Mouse (Mus musculus) midbrain, postnatal 0 days (tissue): ENCODE results near the gene Gm43720. TPM values are rescaled to one million over a fixed set of nuclear protein-coding genes. Genes with fewer than 3 reads are reported as not detected.

Experiments
- ATAC-seq: fragments of 200-750 bp; cut with Nextera tagmentation; 2 replicates; pipeline ENCODE4 v1.8.0; 2017; ENCODE audit warnings: moderate number of reproducible peaks, mild to moderate bottlenecking, moderate TSS enrichment, moderate library complexity; ENCODE audit not compliant: low FRiP score
- DNase-seq: peaks from one replicate; pipeline ENCODE4 v3.0.0-alpha.2; 2015; ENCODE audit warnings: low spot score
- H3K27ac ChIP-seq: fragments of 300-500 bp; sonication (generic); 2 replicates; pipeline ENCODE4 v1.5.1; 2014; ENCODE audit warnings: low read depth, mild to moderate bottlenecking, low read length, mixed read lengths
- H3K27me3 ChIP-seq: fragments of 300-500 bp; sonication (generic); 2 replicates; pipeline ENCODE4 v1.6.1; 2014; ENCODE audit warnings: low read length, control low read depth, mixed read lengths; ENCODE audit not compliant: insufficient read depth
- H3K36me3 ChIP-seq: fragments of 300-500 bp; sonication (generic); 2 replicates; pipeline ENCODE4 v1.6.1; 2014; ENCODE audit warnings: low read length, control low read depth, mixed read lengths; ENCODE audit not compliant: insufficient read depth
- H3K4me1 ChIP-seq: fragments of 300-500 bp; sonication (generic); 2 replicates; pipeline ENCODE4 v1.6.1; 2014; ENCODE audit warnings: mild to moderate bottlenecking, control low read depth, antibody characterized with exemption, low read length, mixed read lengths; ENCODE audit not compliant: insufficient read depth
- H3K4me2 ChIP-seq: fragments of 300-500 bp; sonication (generic); 2 replicates; pipeline ENCODE4 v1.6.1; 2014; ENCODE audit warnings: low read depth, mild to moderate bottlenecking, low read length, mixed read lengths; ENCODE audit not compliant: poor library complexity, severe bottlenecking
- H3K4me3 ChIP-seq: fragments of 300-500 bp; sonication (generic); 2 replicates; pipeline ENCODE4 v1.5.1; 2014; ENCODE audit warnings: low read depth, mild to moderate bottlenecking, low read length, moderate library complexity
- H3K9ac ChIP-seq: fragments of 300-500 bp; sonication (generic); replicated peaks from 2 replicates; pipeline ENCODE4 v1.6.1; 2014; ENCODE audit warnings: mild to moderate bottlenecking, low read length, moderate library complexity, mixed read lengths; ENCODE audit not compliant: poor library complexity, severe bottlenecking
- H3K9me3 ChIP-seq: fragments of 300-500 bp; sonication (generic); 2 replicates; pipeline ENCODE4 v1.6.1; 2016; ENCODE audit warnings: low read length, control low read depth
- CTCF ChIP-seq: IDR thresholded peaks from 2 replicates; pipeline ENCODE4 v1.5.1; 2016; ENCODE audit warnings: antibody characterized with exemption, mild to moderate bottlenecking
- WGBS: fragments of 180-500 bp; shearing (Covaris S2); extraction: QIAGEN DNeasy Blood & Tissue Kit; methylation state at CpG from one replicate; pipeline ENCODE4 v1.1.7; 2014; 5-methylcytosine and 5-hydroxymethylcytosine counted together
- polyA plus RNA-seq: library from polyadenylated mRNA; unstranded; fragments of >200 nt; fragmentation: Nextera tagmentation; extraction: Ambion mirVana; gene quantifications from 2 replicates; pipeline ENCODE4 v1.2.1, GENCODE M21; 2015
- total RNA-seq: library from RNA; depleted of rRNA; stranded (reverse); fragments of >200 nt; gene quantifications from 2 replicates; pipeline ENCODE4 v1.2.3, GENCODE M21; 2014

Gm43720 gene
- total and polyA plus RNA-seq, 2 experiments from 2014 or later: 0.11 TPM; not detected in 1

- Histone ChIP-seq H3K4me1 (no peaks in the 10 kb centered on the region), H3K4me2 (no peak overlapping the region), H3K4me3 (no peak overlapping the region), H3K36me3 (no peaks in the 10 kb centered on the region), H3K9ac (no peak overlapping the region), H3K27ac (no peak overlapping the region), H3K27me3 (no peaks in the 10 kb centered on the region), H3K9me3 (no peaks in the 10 kb centered on the region)
- ATAC-seq (no peak), DNase-seq (no peak)
- TF ChIP-seq CTCF: 0 out of 2 replicates have a peak, but pooled peaks have one; percentile 14
- WGBS: 64% methylated on average over 1 of the region's 1 CpGs
Observed at GRCm38 (mm10) chr5:138283540-138283939, 3.8 kb upstream of the Gm43720 start.

- no peak for TF ChIP-seq CTCF
- no peak overlapping the region for H3K4me2 ChIP-seq
- WGBS: 91% methylated on average over 2 of the region's 2 CpGs
Observed at GRCm38 (mm10) chr5:138281798-138282197, 2.0 kb upstream of the Gm43720 start.

GRCm38 (mm10) chr5:138280829-138281228, 1.1 kb upstream of the Gm43720 start:
- Histone ChIP-seq H3K27me3 (no peaks in the 10 kb centered on the region), H3K27ac (no peak overlapping the region), H3K4me1 (no peaks in the 10 kb centered on the region; the same call in 1 of the 2 replicates), H3K9me3 (no peaks in the 10 kb centered on the region), H3K36me3 (no peaks in the 10 kb centered on the region; the same call in 1 of the 2 replicates), H3K4me2 (peak overlapping the region; percentile 66), H3K4me3 (peak overlapping the region; percentile 58; the same call in 1 of the 2 replicates), H3K9ac (no peak overlapping the region)
- ATAC-seq: no peak
- TF ChIP-seq CTCF: no peak
- no peak for DNase-seq
- 95% methylated on average over 15 of the region's 15 CpGs for WGBS

More at GRCm38 (mm10) chr5:138281798-138282197, 2.0 kb upstream of the Gm43720 start:
- Histone ChIP-seq H3K9me3 (no peaks in the 10 kb centered on the region), H3K36me3 (no peaks in the 10 kb centered on the region; the same call in 1 of the 2 replicates), H3K4me3 (no peak overlapping the region), H3K27ac (no peak overlapping the region), H3K9ac (no peak overlapping the region), H3K4me1 (no peaks in the 10 kb centered on the region), H3K27me3 (no peaks in the 10 kb centered on the region)
- ATAC-seq: no peak
- no peak for DNase-seq

GRCm38 (mm10) chr5:138280425-138280768, 639 bp upstream of the Gm43720 start:
- DNase-seq (no peak), ATAC-seq (no peak)
- peak overlapping the region; percentile 58 for H3K4me3 ChIP-seq
- H3K9me3 ChIP-seq: no peaks in the 10 kb centered on the region
- no peaks in the 10 kb centered on the region; the same call in 1 of the 2 replicates for H3K4me1 ChIP-seq
- TF ChIP-seq CTCF: no peak
- no peak overlapping the region for H3K9ac ChIP-seq
- H3K27ac ChIP-seq: no peak overlapping the region
- no peaks in the 10 kb centered on the region; the same call in 1 of the 2 replicates for H3K36me3 ChIP-seq
- no peaks in the 10 kb centered on the region for H3K27me3 ChIP-seq
- 24% methylated on average over 26 of the region's 26 CpGs for WGBS
- peak overlapping the region; percentile 66 for H3K4me2 ChIP-seq

DNA sequence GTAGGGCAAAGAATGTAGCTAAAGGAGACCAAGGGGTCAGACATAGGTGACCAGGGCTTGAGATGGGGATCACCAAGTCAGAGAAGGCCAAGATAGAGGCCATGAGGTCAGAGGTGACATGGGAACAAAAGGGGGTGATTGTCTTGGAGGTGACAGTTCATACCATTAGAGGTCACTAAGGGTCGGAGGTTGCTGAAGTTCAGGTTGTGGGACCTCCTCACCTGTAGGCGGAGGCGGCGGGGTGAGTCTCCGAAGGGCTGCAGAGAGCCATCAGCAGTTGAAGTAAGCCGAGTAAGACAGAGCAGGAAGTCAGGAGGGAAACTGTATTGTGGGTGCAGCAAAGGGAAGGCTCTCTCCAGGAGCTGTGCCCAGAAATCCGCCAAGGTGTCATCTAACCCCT, 1.8 kb downstream of the Gm43720 start:
- Histone ChIP-seq H3K4me1 (no peaks in the 10 kb centered on the region; the same call in 1 of the 2 replicates), H3K27ac (no peak overlapping the region), H3K27me3 (no peaks in the 10 kb centered on the region), H3K9ac (no peak overlapping the region), H3K36me3 (peaks cover 4% of the 10 kb centered on the region), H3K9me3 (no peaks in the 10 kb centered on the region), H3K4me2 (peak overlapping the region; percentile 66; the same call in 1 of the 2 replicates), H3K4me3 (no peak overlapping the region; the same call in 1 of the 2 replicates)
- DNase-seq: no peak
- no peak for TF ChIP-seq CTCF
- WGBS: 88% methylated on average over 7 of the region's 7 CpGs
- ATAC-seq: no peak

GRCm38 (mm10) chr5:138275216-138276050, 4.3 kb downstream of the Gm43720 start:
- Histone ChIP-seq H3K9me3 (no peaks in the 10 kb centered on the region), H3K9ac (peak overlapping the region; percentile 51), H3K4me3 (peak overlapping the region; percentile 25), H3K36me3 (peaks cover 4% of the 10 kb centered on the region), H3K4me2 (peak overlapping the region; percentile 57), H3K27ac (no peak overlapping the region), H3K4me1 (no peaks in the 10 kb centered on the region; the same call in 1 of the 2 replicates), H3K27me3 (no peaks in the 10 kb centered on the region)
- TF ChIP-seq CTCF: no peak
- 15% methylated on average over 41 of the region's 41 CpGs for WGBS
- DNase-seq (no peak), ATAC-seq (no peak)
